Mouse (Mus musculus) spleen, postnatal 14 days (tissue): ENCODE measurements around the gene Gm44790.
A peak's percentile ranks its signal among the peaks of the same experiment; 100 is the strongest.
"Not testable (repeated sequence)": the region's sequence is repeated elsewhere in the genome, so short reads cannot be mapped to it uniquely, and the experiment has no call there.

ENCODE experiments used
- DNase-seq, 2 experiments: peaks; one replicate each; pipeline ENCODE4 v3.0.0; 2021 to 2022; ENCODE audit warnings: low spot score in 2 of 2

Gene Gm44790

DNA sequence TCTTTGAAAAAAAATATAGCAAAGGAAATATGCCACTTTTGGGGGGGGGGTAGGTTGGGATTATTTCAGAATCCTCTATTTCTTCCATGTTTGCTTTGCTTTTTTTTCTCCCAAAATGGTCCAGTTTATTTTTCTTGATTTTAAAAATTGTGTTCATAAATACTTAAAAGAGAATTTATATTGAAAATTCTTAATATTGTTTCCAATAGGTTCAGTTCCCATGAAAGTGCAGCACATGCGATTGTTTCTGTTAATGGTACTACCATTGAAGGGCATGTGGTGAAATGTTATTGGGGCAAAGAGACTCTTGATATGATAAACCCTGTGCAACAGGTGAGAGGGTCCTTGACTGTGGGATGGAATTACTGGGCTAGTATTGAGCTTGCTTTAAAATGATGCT is at the start of gene Gm44790:
TSS of gene Gm44790 (plus strand) at position 301 of the 400 bp plus-strand sequence.
- no peak for DNase-seq

- DNase-seq: no peak
These were observed 48.1 kb upstream of the Gm44790 start for GRCm38 (mm10) chr6:86378341-86378740.

GRCm38 (mm10) chr6:86380112-86380511 is 46.3 kb upstream of the Gm44790 start:
- not testable (repeated sequence) for DNase-seq

- DNase-seq: no peak
These were observed 43.9 kb upstream of the Gm44790 start for GRCm38 (mm10) chr6:86382551-86382950.

GRCm38 (mm10) chr6:86383370-86383769 is 43.1 kb upstream of the Gm44790 start:
- DNase-seq: no peak

DNA sequence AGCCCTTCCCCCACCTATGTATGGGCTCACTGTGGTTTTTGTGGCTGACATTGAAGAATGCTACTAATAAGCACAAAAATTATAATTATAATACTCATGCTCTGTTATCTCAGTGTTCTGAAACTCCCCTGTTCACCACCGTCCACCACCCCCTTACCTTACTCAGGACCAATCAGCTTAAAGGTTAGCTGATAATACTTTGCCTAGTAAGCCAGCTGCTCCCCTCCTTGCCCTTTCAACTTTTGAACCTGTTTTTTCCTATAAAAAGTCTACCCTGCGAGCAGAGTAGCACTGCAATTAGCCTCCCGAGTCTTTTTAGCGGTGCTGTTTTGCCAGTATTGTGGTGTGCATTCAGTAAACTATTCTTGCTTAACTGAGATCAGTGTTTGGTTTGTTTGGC is 41.8 kb upstream of the Gm44790 start:
- no peak for DNase-seq

DNA sequence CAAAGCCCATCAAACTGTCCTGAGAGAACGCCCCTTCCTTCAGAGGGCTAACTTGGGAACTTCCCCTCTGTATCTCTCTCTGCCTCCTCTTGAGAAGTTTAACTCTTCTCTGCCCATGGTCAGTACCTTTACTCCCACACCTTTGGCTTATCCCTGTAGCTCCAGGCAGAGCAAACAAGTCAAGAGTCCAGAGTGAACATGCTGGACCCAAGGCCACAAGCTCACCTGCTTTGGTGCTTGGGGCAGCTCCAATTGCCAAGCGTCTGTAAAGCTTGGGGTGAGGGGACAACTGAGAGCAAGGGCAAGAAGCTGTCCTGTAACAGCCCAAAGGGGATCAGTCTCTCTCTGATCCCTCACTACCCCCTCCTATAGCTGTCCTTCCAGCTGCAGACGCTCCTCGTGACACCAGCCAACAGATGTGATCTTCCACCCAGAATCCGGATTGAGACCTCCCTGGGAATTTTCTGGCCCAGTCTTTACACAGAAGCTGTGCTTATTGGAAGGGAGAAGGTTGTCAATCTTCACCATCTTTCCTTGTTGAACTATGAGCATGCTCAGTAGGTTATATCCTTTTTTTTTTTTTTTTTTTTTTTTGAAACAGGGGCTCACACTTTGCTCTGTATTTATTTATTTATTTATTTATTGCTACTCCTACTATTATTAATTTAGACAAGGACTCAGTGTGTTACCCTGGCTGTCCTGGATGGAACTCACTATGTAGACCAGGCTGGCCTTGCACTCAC is 40.9 kb upstream of the Gm44790 start:
- DNase-seq: no peak

DNA sequence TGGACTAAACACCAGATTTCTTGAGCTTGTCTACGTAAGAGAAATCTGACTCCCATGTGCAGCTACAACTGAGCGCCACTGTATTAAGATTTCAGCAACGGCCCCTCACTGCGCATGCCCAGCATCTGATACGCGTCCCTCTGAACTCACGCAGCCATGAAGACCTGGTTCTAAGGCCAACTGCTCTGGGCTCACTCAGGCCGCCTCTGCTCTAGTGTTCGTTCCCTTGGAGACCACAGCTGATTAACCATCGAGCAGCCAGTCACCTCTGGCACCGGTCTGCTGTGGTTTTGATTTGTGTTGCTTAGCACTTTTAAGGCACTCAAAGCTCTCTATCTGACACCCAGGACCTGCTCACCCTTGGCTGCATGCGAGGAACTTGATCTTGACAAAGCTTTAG is 39.1 kb upstream of the Gm44790 start:
- DNase-seq: no peak

DNA sequence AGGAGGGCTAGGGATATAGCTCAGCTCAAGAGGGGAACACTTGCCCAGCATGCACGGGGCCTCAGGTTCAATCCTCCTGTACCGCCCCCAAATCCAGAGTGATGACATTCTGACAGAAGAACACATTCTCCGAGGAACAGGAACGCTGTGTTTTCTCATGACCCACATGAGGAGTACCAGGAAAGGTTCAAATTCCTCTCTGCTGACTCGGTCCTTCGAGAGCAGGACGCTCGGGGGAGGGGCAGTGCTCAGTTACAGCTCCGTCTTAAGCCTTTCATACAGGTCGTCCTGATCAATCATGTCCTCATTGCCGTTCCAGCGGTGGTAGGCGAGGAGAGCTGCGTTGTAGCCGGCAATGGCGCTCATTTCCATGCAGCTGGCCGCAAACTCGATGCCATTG is 38.0 kb upstream of the Gm44790 start:
- no peak for DNase-seq

DNA sequence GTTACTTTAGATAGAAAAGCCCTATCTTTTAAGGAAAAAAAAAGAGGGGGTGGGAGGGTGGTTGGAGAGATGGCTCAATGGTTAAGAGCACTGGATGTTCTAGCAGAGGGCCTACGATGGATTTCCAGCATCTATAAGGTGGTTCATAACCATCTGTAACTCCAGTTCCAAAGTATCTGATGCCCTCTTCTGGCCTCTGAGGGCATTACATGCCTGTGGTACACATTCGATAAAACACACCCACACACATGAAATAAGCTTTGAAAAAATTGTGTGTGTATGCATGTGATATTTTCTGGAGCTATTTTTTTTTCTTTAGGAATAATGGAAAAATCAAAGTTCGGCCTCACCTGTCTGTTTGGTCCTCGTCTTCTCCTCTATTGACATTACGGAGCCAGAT is 35.1 kb upstream of the Gm44790 start:
- DNase-seq: no peak

- no peak for DNase-seq
These were observed 33.3 kb upstream of the Gm44790 start for GRCm38 (mm10) chr6:86393187-86393586.

- no peak for DNase-seq
These were observed 32.3 kb upstream of the Gm44790 start for GRCm38 (mm10) chr6:86394078-86394720.

- DNase-seq: no peak
These were observed 31.4 kb upstream of the Gm44790 start for GRCm38 (mm10) chr6:86395021-86395420.

DNA sequence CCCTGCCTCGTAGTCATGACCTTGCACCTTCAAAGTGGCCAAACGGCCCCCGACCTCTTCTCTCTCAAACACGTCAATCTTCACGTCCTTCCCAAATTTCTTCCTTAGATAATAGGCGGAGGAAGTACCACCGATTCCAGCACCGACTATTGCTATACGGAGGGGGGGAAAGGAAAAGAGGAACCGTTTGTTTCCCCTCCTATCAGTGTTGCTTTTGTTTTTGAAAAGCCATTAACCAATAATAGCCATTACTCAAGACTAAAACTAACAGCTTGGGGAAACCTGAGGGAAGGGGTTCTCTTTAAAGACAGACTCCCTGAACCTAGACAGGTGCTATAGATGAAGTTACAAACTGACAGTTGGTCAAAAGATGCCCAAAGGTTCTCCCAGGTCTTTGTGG is 30.5 kb upstream of the Gm44790 start:
- DNase-seq: no peak

DNA sequence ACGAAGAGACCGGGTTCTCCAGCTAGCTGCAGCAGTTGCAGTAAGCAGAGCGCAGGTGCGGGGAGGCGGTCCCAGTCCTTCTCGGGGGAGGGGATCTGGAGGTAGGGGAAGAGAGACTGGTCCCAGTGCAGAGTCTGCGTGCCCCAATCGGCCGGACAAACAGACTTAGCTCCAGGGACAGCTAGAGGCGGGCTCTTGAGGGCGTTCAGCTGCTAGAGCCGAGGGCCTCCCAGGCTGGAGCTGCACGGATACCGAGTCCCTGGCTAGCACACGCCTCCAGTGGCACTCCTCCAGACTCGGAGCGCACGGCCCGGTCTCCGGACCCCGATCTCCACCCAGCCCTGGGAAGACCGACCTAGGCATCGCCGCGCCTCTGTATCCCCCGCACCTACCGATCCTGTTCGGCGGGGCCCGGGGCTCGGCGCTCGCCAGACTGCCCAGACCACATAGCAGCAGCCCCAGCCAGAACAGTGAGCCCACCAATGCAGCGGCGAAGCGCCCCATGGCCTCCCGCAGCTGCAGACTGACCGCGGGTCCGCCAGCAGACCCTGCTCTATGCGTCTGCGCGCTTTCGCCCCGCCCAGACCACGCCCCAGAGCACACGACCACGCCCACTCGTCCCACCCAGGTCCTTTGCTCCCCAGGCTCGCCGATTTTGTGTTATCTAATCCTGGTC is 29.7 kb upstream of the Gm44790 start, which contains the start of gene Pcyox1:
TSS of gene Pcyox1 (minus strand) at position 574 of the 676 bp plus-strand sequence.
- peak; percentile 80 for DNase-seq

DNA sequence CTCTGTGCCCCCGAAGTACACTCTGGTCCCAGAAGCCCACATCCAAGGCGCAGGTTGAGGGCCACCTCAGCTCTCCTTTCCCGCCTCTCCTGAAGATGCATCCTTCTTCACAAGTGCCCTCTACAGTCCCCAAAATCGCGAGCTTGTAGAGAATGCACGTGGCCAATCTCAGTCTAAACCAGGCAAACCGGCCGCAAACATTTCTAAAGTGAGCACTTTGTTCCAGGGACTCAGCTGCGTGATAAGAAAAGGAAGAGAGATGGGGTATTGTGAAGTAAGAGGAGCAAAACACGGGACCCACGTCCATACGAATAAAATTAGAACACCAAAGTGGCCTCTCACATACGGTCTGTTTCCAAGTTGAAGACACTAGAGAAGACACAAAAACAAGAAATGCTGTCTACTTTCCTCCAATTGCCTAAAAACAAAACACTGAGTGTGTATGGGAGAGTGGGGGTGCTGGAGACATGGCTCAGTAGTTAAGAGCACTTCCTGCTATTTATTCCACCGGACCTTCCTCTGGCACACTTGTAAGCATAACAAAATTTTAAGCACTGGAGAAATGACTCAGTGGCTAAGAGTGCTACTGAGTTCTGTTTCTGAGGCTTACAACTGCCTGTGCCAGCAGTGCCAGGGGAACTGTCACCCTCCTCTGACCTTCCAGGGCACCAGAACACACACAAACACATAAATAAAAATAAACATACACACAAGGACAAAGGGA is 29.0 kb upstream of the Gm44790 start:
- no peak for DNase-seq

DNA sequence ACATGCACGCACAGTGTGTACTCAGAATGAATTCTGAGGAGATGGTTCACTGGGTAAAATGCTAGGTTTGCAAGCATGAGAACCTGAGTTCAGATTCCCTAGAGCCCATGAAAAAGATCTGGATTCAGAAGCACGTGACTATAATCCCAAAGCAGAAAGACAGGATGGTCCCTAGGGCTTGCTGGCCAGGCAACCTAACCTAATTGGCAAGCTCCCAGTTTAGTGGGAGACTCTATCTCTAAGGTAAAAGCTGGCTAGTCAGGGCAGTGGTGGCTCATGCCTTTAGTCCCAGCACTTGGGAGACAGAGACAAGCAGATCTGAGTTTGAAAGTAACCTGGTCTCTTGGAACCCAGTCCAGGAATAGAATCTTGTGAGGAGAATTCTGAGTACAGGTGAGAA is 27.5 kb upstream of the Gm44790 start:
- DNase-seq: no peak

- no peak for DNase-seq
These were observed 26.5 kb upstream of the Gm44790 start for GRCm38 (mm10) chr6:86399995-86400394.

DNA sequence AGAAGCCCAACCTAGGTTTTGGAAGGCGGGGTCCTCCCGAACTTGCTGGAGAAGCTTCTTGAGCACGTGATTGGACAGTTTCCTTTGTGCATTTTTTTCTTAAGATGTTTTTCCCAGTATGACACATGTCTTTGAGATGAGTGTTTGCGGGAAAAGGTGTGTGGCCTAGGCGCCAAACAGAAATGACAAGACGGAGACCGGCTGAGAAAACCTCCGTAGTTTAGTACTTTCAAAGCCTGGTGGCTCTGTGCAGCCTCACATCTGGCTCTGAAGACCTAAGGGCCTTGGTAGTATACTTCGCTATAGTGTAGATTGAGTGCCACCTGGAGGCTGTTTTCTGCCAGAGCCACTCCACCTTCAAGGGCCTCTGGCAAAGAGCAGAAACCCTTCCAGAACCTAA is 25.5 kb upstream of the Gm44790 start:
- DNase-seq: peak; percentile 48 to 70

DNA sequence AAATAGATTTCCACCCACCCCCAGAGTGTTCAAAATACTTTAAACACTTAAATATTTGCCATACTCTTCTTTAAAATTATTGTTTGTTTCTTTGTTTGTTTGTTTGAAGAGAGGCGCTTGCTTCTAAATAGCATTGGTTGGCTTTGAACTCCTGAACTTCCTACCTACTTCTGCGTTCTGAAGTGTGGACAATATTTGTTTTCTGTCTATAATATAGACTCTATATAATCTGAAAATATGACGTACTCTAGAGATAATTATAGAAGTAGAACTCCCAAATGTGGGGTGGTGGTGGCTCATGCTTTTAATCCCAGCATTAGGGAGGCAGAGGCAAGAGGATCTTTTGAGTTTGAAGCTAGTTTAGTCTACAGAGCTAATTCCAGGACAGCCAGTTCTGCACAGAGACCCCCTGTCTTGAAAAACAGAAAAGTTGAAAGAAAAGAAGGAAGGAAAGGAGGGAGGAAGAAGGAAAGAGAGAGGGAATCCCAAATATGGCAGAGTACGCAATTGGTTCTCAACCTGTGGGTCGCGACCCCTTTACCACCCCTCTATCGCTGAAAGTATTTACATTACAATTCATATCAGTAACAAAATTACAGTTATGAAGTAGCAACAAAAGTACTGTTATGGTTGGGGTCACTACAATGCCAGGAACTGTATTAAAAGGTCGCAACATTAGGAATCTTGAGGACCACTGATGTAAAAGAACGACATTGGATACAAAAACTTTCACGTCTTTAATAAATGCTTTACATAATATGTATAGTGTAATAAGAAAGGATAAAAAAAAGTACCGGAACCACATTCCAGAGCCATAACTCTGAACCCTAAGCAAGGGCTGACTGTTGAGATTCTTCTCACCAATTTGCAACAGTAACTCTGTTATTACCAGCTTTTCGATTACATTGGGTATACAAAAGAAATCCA is 23.5 kb upstream of the Gm44790 start:
- no peak for DNase-seq

DNA sequence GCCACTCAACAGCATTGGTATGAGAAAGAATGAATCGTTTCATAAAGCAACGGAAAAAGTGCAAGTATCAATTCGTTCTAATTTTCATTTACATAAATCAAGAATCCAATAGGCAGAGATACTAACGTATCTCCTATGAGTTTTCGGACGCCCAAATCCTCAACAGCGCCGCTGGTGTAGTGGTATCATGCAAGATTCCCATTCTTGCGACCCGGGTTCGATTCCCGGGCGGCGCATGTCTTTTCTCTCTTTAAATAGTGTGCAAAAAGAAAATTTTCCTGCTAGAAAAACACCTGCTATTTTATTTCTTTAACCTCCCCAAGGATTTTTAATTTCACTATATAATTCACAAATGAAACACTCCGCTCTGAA is 22.7 kb upstream of the Gm44790 start:
- DNase-seq: peak; percentile 69 to 77
